Mouse (Mus musculus): ENCODE results near the gene Slc25a25.
"Not testable (repeated sequence)": the region's sequence is repeated elsewhere in the genome, so short reads cannot be mapped to it uniquely, and the experiment has no call there.

Slc25a25 gene

GRCm38 (mm10) chr2:32450881-32451844 is at the start of gene Slc25a25:
Gene Slc25a25 (minus strand): TSS chr2:32451445.
- DNase-seq (ENCODE audit: low spot score): peak; percentile 90

GRCm38 (mm10) chr2:32500461-32500860 is 49.2 kb upstream of the Slc25a25 start:
- no peak for DNase-seq (ENCODE audit: low spot score)

GRCm38 (mm10) chr2:32499365-32499764 is 48.1 kb upstream of the Slc25a25 start:
- DNase-seq (ENCODE audit: low spot score): no peak

GRCm38 (mm10) chr2:32496190-32496589 is 44.9 kb upstream of the Slc25a25 start:
- no peak for DNase-seq (ENCODE audit: low spot score)

- DNase-seq (ENCODE audit: low spot score): no peak
Observed at GRCm38 (mm10) chr2:32495185-32495726, 44.0 kb upstream of the Slc25a25 start.

- no peak for DNase-seq (ENCODE audit: low spot score)
Observed at GRCm38 (mm10) chr2:32494522-32494921, 43.3 kb upstream of the Slc25a25 start.

- DNase-seq (ENCODE audit: low spot score): no peak
Observed at GRCm38 (mm10) chr2:32493301-32493701, 42.1 kb upstream of the Slc25a25 start.

- no peak for DNase-seq (ENCODE audit: low spot score)
Observed at GRCm38 (mm10) chr2:32492661-32493060, 41.4 kb upstream of the Slc25a25 start.

- not testable (repeated sequence) for DNase-seq (ENCODE audit: low spot score)
Observed at GRCm38 (mm10) chr2:32490730-32491129, 39.5 kb upstream of the Slc25a25 start.

- DNase-seq (ENCODE audit: low spot score): peak; percentile 44
Observed at GRCm38 (mm10) chr2:32488679-32489078, 37.4 kb upstream of the Slc25a25 start.

GRCm38 (mm10) chr2:32487124-32487623 is 35.9 kb upstream of the Slc25a25 start:
- peak; percentile 91 for DNase-seq (ENCODE audit: low spot score)

- no peak for DNase-seq (ENCODE audit: low spot score)
Observed at GRCm38 (mm10) chr2:32486155-32486554, 34.9 kb upstream of the Slc25a25 start.

GRCm38 (mm10) chr2:32485751-32486150 is 34.5 kb upstream of the Slc25a25 start:
- no peak for DNase-seq (ENCODE audit: low spot score)

- DNase-seq (ENCODE audit: low spot score): no peak
Observed at GRCm38 (mm10) chr2:32484933-32485332, 33.7 kb upstream of the Slc25a25 start.

- no peak for DNase-seq (ENCODE audit: low spot score)
Observed at GRCm38 (mm10) chr2:32483179-32483875, 32.1 kb upstream of the Slc25a25 start.

- DNase-seq (ENCODE audit: low spot score): no peak
Observed at GRCm38 (mm10) chr2:32482351-32482750, 31.1 kb upstream of the Slc25a25 start.

GRCm38 (mm10) chr2:32475361-32475760 is 24.1 kb upstream of the Slc25a25 start:
- not testable (repeated sequence) for DNase-seq (ENCODE audit: low spot score)

- DNase-seq (ENCODE audit: low spot score): no peak
Observed at GRCm38 (mm10) chr2:32471681-32472061, 20.4 kb upstream of the Slc25a25 start.

- DNase-seq (ENCODE audit: low spot score): no peak
Observed at GRCm38 (mm10) chr2:32471001-32471680, 19.9 kb upstream of the Slc25a25 start.

- no peak for DNase-seq (ENCODE audit: low spot score)
Observed at GRCm38 (mm10) chr2:32464212-32464891, 13.1 kb upstream of the Slc25a25 start.

GRCm38 (mm10) chr2:32463773-32464172 is 12.5 kb upstream of the Slc25a25 start:
- DNase-seq (ENCODE audit: low spot score): no peak
